Mouse (Mus musculus) CH12.LX (cell line): Measurements from ENCODE around the gene Galnt14.

Experiments used
- CTCF ChIP-seq, 2 experiments: IDR thresholded peaks in 1 of 2; conservative IDR thresholded peaks in 1 of 2; 2 replicates each; pipeline ENCODE4 v1.5.1; 2011 to 2012; ENCODE audit warnings: low read depth in 2 of 2, low read length in 2 of 2, improper control_type of control experiment in 1 of 2, inconsistent platforms in 1 of 2, mild to moderate bottlenecking in 1 of 2, moderate library complexity in 1 of 2
- E2F4 ChIP-seq: IDR thresholded peaks from 2 replicates; pipeline ENCODE4 v1.6.1; 2011; ENCODE audit warnings: low read depth, low read length, improper control_type of control experiment; ENCODE audit not compliant: insufficient replicate concordance
- JUN ChIP-seq: IDR thresholded peaks from 2 replicates; pipeline ENCODE4 v1.6.1; 2011; ENCODE audit warnings: low read depth, mild to moderate bottlenecking, low read length, improper control_type of control experiment, moderate library complexity; ENCODE audit not compliant: insufficient read depth
- MAX ChIP-seq: IDR thresholded peaks from 2 replicates; pipeline ENCODE4 v1.6.1; 2011; ENCODE audit warnings: low read length, improper control_type of control experiment
- POLR2A ChIP-seq: IDR thresholded peaks from 2 replicates; pipeline ENCODE4 v1.6.1; 2011; ENCODE audit warnings: low read depth, mild to moderate bottlenecking, improper control_type of control experiment, low read length
- SIN3A ChIP-seq: IDR thresholded peaks from 2 replicates; pipeline ENCODE4 v1.6.1; 2012; ENCODE audit warnings: low read length, improper control_type of control experiment, inconsistent platforms

GRCm38 (mm10) chr17:73699881-73700280, 10.4 kb downstream of the Galnt14 start:
- no peak for TF ChIP-seq POLR2A
- no peak for TF ChIP-seq CTCF (conservative IDR thresholded peaks at IDR 0.05 in 1 of 2, IDR thresholded peaks at IDR 0.05 in 1 of 2; ENCODE audit: low read depth in 2 of 2, low read length in 2 of 2)
- TF ChIP-seq JUN: no peak
- TF ChIP-seq E2F4: no peak
- no peak for TF ChIP-seq SIN3A
- TF ChIP-seq MAX: no peak
